Mouse (Mus musculus) liver, adult 2 months (tissue): ENCODE data around the gene Slc25a38. TPM values are rescaled to one million over a fixed set of nuclear protein-coding genes. Genes with fewer than 3 reads are reported as not detected.

ENCODE experiments used
- DNase-seq: peaks from one replicate; pipeline ENCODE4 v3.0.0-alpha.2; 2011; ENCODE audit warnings: low read depth, low spot score; ENCODE audit errors: extremely low read depth
- H3K27ac ChIP-seq: fragments of 200-500 bp; replicated peaks from 2 replicates; pipeline ENCODE4 v1.5.1; 2012; ENCODE audit warnings: low read depth, mild to moderate bottlenecking, control low read depth, inconsistent platforms, low read length; ENCODE audit not compliant: insufficient read depth
- H3K27me3 ChIP-seq: fragments of 200-500 bp; 2 replicates; pipeline ENCODE4 v1.6.1; 2012; ENCODE audit warnings: mild to moderate bottlenecking, moderate library complexity, low read length, inconsistent platforms; ENCODE audit not compliant: control insufficient read depth, insufficient read depth
- H3K36me3 ChIP-seq: fragments of 200-500 bp; 2 replicates; pipeline ENCODE4 v1.6.1; 2012; ENCODE audit warnings: low read length, inconsistent platforms; ENCODE audit not compliant: control insufficient read depth, insufficient read depth
- H3K4me1 ChIP-seq: fragments of 200-500 bp; 2 replicates; pipeline ENCODE4 v1.6.1; 2011; ENCODE audit warnings: low read length; ENCODE audit not compliant: control insufficient read depth, insufficient read depth
- H3K4me3 ChIP-seq: fragments of 200-500 bp; 2 replicates; pipeline ENCODE4 v1.5.1; 2011; ENCODE audit warnings: low read depth, mild to moderate bottlenecking, control low read depth, low read length, moderate library complexity; ENCODE audit not compliant: insufficient read depth
- H3K79me2 ChIP-seq: fragments of 200-500 bp; 2 replicates; pipeline ENCODE4 v1.6.1; 2012; ENCODE audit warnings: inconsistent platforms, mild to moderate bottlenecking, low read length, moderate library complexity; ENCODE audit not compliant: control insufficient read depth, insufficient read depth
- H3K9ac ChIP-seq: fragments of 200-500 bp; 2 replicates; pipeline ENCODE4 v1.6.1; 2012; ENCODE audit warnings: low read depth, mild to moderate bottlenecking, control low read depth, inconsistent platforms, low read length
- CTCF ChIP-seq: fragments of 200-500 bp; IDR thresholded peaks from 2 replicates; pipeline ENCODE4 v1.5.1; 2011; ENCODE audit warnings: low read depth, low read length, control low read depth
- POLR2A ChIP-seq: fragments of 200-500 bp; IDR thresholded peaks from 2 replicates; pipeline ENCODE4 v1.6.1; 2011; ENCODE audit warnings: low read length, control low read depth; ENCODE audit not compliant: insufficient read depth; ENCODE audit errors: extremely low read depth
- WGBS: fragments of 180-500 bp; shearing (Covaris S2); methylation state at CpG from one replicate; pipeline ENCODE4 v1.1.7; 2018; 5-methylcytosine and 5-hydroxymethylcytosine counted together
- polyA plus RNA-seq: library from polyadenylated mRNA; depleted of rRNA; stranded (reverse); fragments of >200 nt; gene quantifications from 2 replicates; pipeline ENCODE4 v1.2.3, GENCODE M21; 2012
- total RNA-seq: library from RNA; depleted of rRNA; stranded (reverse); fragments of >200 nt; gene quantifications from 2 replicates; pipeline ENCODE4 v1.2.3, GENCODE M21; 2014

The Slc25a38 gene
- total and polyA plus RNA-seq, 2 experiments: 18.7 to 44.2 TPM

DNA sequence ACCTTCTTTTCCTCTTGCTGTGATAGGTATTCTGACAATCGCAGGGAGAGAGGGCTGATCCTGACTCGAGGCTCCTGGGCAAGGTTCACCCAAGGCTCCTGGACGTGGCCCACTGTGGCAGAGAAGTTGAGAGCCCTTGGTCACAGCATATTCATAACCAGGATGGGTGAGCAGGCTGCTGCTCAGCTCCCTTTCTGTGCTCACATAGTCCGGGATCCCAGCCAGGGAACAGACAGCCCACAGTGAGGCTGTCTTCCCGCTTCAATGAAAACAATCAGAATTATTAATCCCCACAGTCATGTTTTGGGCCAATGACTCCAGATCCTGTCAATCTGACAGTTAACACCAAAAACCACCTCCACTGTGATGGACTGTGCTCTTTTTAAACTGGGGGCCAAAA is 28.2 kb upstream of the Slc25a38 start:
- no peaks in the 10 kb centered on the region for H3K79me2 ChIP-seq
- H3K9ac ChIP-seq: no peak overlapping the region
- H3K36me3 ChIP-seq: no peaks in the 10 kb centered on the region
- H3K27ac ChIP-seq: no peak overlapping the region
- H3K27me3 ChIP-seq: no peaks in the 10 kb centered on the region
- 76% methylated on average over 5 of the region's 5 CpGs for WGBS
- no peak for TF ChIP-seq POLR2A
- TF ChIP-seq CTCF: no peak
- no peaks in the 10 kb centered on the region for H3K4me1 ChIP-seq
- no peak overlapping the region for H3K4me3 ChIP-seq
- no peak for DNase-seq

DNA sequence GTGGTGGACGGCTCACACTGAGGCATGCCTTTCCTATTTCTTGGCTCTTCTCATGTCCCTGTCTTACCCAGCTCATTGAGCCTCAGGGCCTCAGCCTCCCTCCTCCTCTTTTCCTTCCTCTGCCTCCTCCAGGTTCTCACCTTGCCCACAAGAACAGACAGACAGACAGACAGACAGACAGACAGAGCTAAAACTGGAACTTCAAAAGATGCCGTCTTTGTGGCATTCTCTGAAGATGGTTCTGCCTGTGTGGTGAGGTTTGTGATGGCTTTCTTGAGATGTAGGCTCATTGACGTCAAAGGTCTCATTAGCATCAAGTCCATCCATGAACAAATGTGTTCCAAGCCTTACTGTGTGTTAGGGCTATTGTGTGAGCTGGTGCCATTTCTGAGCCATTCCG is 27.5 kb upstream of the Slc25a38 start:
- no peaks in the 10 kb centered on the region for H3K27me3 ChIP-seq
- TF ChIP-seq POLR2A (no peak), CTCF (no peak)

DNA sequence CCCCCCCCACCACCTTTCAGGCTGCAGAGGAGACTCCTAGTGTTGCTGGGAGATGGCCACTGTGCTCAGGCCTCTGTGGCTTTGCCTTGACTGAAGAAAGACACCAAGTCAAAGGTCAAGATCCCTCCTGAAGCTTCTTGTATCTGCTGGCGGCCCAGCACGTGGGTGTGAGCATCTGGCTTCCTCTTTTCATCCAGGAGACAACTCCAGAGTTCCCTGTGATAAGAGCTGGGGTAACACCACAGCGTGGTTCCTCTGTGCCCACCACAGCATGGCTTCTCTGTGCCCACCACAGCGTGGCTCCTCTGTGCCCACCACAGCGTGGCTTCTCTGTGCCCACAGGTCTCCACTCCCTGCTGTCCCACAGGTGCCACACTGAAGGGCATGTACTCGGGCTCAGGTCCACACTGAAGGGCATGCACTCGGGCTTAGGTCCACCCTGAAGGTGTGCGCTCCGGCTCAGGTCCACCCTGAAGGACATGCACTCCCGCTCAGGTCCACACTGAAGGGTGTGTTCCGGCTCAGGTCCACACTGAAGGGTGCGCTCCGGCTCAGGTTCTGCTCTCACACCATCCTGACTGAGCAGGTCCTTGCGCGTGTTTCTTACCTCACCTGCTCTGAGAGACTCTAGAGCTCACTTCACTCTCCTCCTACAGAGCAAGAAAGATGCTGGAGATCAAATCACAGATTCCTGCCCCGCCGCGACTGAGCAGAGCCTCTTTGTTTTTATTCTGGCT is 26.8 kb upstream of the Slc25a38 start:
- no peak overlapping the region for H3K27ac ChIP-seq
- TF ChIP-seq POLR2A: no peak
- TF ChIP-seq CTCF: no peak
- H3K9ac ChIP-seq: no peak overlapping the region
- 77% methylated on average over 18 of the region's 18 CpGs for WGBS
- H3K36me3 ChIP-seq: no peaks in the 10 kb centered on the region
- DNase-seq: no peak
- H3K4me1 ChIP-seq: no peaks in the 10 kb centered on the region
- no peaks in the 10 kb centered on the region for H3K27me3 ChIP-seq
- H3K79me2 ChIP-seq: no peaks in the 10 kb centered on the region
- no peak overlapping the region for H3K4me3 ChIP-seq

More for the DNA sequence above, 27.5 kb upstream of the Slc25a38 start:
- Histone ChIP-seq H3K79me2 (no peaks in the 10 kb centered on the region), H3K4me1 (no peaks in the 10 kb centered on the region), H3K4me3 (no peak overlapping the region), H3K27ac (no peak overlapping the region), H3K36me3 (no peaks in the 10 kb centered on the region), H3K9ac (no peak overlapping the region)
- 86% methylated on average over 4 of the region's 4 CpGs for WGBS
- DNase-seq: no peak

DNA sequence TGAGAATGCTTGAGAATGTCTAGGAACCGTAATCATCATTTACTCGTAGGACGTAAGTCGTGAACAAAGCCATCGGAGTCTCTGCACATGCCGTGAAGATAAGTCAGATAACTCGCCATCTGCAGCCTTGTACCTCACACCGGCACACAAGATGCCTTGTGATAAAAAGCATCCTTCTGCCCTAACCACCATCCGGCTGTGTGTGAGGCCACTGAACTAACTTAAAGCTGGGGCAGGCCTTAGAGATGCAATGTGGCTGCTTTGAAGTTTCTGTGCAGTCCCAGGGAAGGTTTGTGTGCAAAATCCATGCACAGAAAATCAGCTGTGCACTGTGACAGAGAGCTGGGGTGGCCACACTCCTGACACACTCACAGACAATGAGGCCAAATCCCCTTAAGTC is 25.8 kb upstream of the Slc25a38 start:
- WGBS: 85% methylated on average over 9 of the region's 9 CpGs
- no peak overlapping the region for H3K4me3 ChIP-seq
- TF ChIP-seq CTCF (no peak), POLR2A (no peak)
- no peaks in the 10 kb centered on the region for H3K4me1 ChIP-seq
- H3K9ac ChIP-seq: no peak overlapping the region
- H3K27ac ChIP-seq: no peak overlapping the region
- no peaks in the 10 kb centered on the region for H3K79me2 ChIP-seq
- no peaks in the 10 kb centered on the region for H3K36me3 ChIP-seq
- H3K27me3 ChIP-seq: no peaks in the 10 kb centered on the region
- DNase-seq: no peak

DNA sequence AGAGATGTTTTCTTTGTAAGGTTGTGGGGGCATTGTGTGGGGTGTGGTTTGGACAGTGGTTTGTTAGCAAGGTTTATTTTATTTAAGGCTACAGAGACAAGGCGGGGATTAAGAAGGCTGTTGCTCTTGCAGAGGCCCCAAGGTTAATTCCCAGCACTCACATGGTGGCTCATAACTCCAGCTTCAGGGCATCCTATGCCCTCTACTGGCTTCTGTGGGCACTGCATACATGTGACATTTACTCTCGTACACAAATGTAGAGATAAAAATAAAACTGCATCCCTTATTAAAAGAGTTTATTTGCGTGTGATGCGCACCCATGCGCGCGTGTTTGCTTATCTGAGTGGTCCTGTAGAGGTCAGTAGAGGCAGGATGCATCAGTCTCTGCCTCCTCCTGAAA is 21.0 kb upstream of the Slc25a38 start:
- WGBS: 87% methylated on average over 7 of the region's 7 CpGs
- Histone ChIP-seq H3K9ac (no peak overlapping the region), H3K27me3 (no peaks in the 10 kb centered on the region), H3K4me3 (no peak overlapping the region), H3K36me3 (no peaks in the 10 kb centered on the region), H3K4me1 (no peaks in the 10 kb centered on the region), H3K27ac (no peak overlapping the region), H3K79me2 (no peaks in the 10 kb centered on the region)
- DNase-seq: no peak
- no peak for TF ChIP-seq CTCF
- no peak for TF ChIP-seq POLR2A

DNA sequence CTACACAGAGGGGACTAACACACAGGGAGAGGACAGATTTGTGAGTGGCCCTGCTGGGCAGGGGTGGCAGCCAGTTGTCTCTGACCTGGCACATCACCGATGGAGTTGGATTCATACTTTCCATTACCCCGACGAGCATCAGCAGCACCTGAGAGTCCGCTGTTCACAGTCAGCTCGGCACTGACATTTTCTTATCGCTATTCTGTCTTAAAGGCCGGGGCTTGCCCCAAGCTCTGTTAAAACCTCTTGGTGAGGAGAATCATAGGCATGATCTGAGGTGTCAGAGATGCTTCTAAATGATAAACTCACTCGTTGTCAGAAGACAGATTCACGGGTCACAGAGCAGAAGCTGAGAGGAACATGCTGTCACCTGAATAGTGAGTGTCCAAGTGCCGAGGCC is 19.1 kb upstream of the Slc25a38 start:
- H3K9ac ChIP-seq: no peak overlapping the region
- H3K4me1 ChIP-seq: no peaks in the 10 kb centered on the region
- no peaks in the 10 kb centered on the region for H3K79me2 ChIP-seq
- no peaks in the 10 kb centered on the region for H3K27me3 ChIP-seq
- 86% methylated on average over 10 of the region's 10 CpGs for WGBS
- H3K36me3 ChIP-seq: no peaks in the 10 kb centered on the region
- DNase-seq: no peak
- no peak overlapping the region for H3K4me3 ChIP-seq
- TF ChIP-seq CTCF: no peak
- no peak for TF ChIP-seq POLR2A
- H3K27ac ChIP-seq: no peak overlapping the region
